Mouse (Mus musculus) hindbrain, embryonic 13.5 days (tissue): ENCODE results near the gene Prnp. TPM values are rescaled to one million over a fixed set of nuclear protein-coding genes. Genes with fewer than 3 reads are reported as not detected.

Experiments used
- ATAC-seq: fragments of 200-750 bp; cut with Nextera tagmentation; 2 replicates; pipeline ENCODE4 v1.8.0; 2017; ENCODE audit warnings: moderate TSS enrichment; ENCODE audit not compliant: low FRiP score
- H3K27ac ChIP-seq: fragments of 300-500 bp; sonication (generic); 2 replicates; pipeline ENCODE4 v1.5.1; 2015; ENCODE audit warnings: inconsistent platforms, mild to moderate bottlenecking, moderate library complexity
- H3K27me3 ChIP-seq: fragments of 300-500 bp; sonication (generic); 2 replicates; pipeline ENCODE4 v1.6.1; 2015; ENCODE audit warnings: mild to moderate bottlenecking, inconsistent platforms
- H3K36me3 ChIP-seq: fragments of 300-500 bp; sonication (generic); 2 replicates; pipeline ENCODE4 v1.6.1; 2015; ENCODE audit warnings: mild to moderate bottlenecking, inconsistent platforms
- H3K4me1 ChIP-seq: fragments of 300-500 bp; sonication (generic); replicated peaks from 2 replicates; pipeline ENCODE4 v1.6.1; 2015; ENCODE audit warnings: inconsistent platforms
- H3K4me2 ChIP-seq: fragments of 300-500 bp; sonication (generic); 2 replicates; pipeline ENCODE4 v1.6.1; 2015; ENCODE audit warnings: inconsistent platforms, mild to moderate bottlenecking, moderate library complexity
- H3K4me3 ChIP-seq: fragments of 300-500 bp; sonication (generic); 2 replicates; pipeline ENCODE4 v1.5.1; 2015; ENCODE audit warnings: mild to moderate bottlenecking, inconsistent platforms
- H3K9ac ChIP-seq: fragments of 300-500 bp; sonication (generic); 2 replicates; pipeline ENCODE4 v1.6.1; 2015; ENCODE audit warnings: mild to moderate bottlenecking, inconsistent platforms
- H3K9me3 ChIP-seq: fragments of 300-500 bp; sonication (generic); 2 replicates; pipeline ENCODE4 v1.6.1; 2016; ENCODE audit warnings: inconsistent platforms
- WGBS: fragments of 180-500 bp; shearing (Covaris S2); methylation state at CpG from one replicate; pipeline ENCODE4 v1.1.7; 2015; 5-methylcytosine and 5-hydroxymethylcytosine counted together
- polyA plus RNA-seq: library from polyadenylated mRNA; unstranded; fragments of >200 nt; fragmentation: Nextera tagmentation; extraction: Ambion mirVana; gene quantifications from 2 replicates; pipeline ENCODE4 v1.2.1, GENCODE M21; 2015

Gene Prnp
- polyA plus RNA-seq, 1 experiment from 2014 or later, result 113 TPM

- H3K9me3 ChIP-seq, result no peaks in the 10 kb centered on the region
- no peak overlapping the region for H3K9ac ChIP-seq
- H3K4me1 ChIP-seq, result peaks cover 32% of the 10 kb centered on the region
- peak overlapping the region; percentile 66 for H3K4me2 ChIP-seq
- H3K27ac ChIP-seq, result no peak overlapping the region
- WGBS, result 64% methylated on average over 1 of the region's 1 CpGs
- H3K4me3 ChIP-seq, result peak overlapping the region; percentile 74; the same call in 1 of the 2 replicates
- no peak for ATAC-seq
- H3K36me3 ChIP-seq, result no peaks in the 10 kb centered on the region
- H3K27me3 ChIP-seq, result no peaks in the 10 kb centered on the region
Observed at GRCm38 (mm10) chr2:131908906-131909305, 822 bp upstream of the Prnp start.

- Histone ChIP-seq H3K4me2 (peak overlapping the region; percentile 66), H3K27ac (peak overlapping the region; percentile 64), H3K36me3 (peaks cover 2% of the 10 kb centered on the region), H3K4me1 (peaks cover 33% of the 10 kb centered on the region), H3K27me3 (no peaks in the 10 kb centered on the region), H3K9ac (peak overlapping the region; percentile 91), H3K9me3 (no peaks in the 10 kb centered on the region), H3K4me3 (peak overlapping the region; percentile 74)
- WGBS, result 42% methylated on average over 2 of the region's 2 CpGs
- ATAC-seq, result no peak
Observed at GRCm38 (mm10) chr2:131910847-131911246, 1.1 kb downstream of the Prnp start.

- Histone ChIP-seq H3K4me2 (peak overlapping the region; percentile 66), H3K4me3 (peak overlapping the region; percentile 74), H3K27me3 (no peaks in the 10 kb centered on the region), H3K27ac (peak overlapping the region; percentile 64), H3K9ac (peak overlapping the region; percentile 91), H3K4me1 (peaks cover 33% of the 10 kb centered on the region), H3K9me3 (no peaks in the 10 kb centered on the region), H3K36me3 (peaks cover 7% of the 10 kb centered on the region)
- ATAC-seq, result no peak
- WGBS, result 31% methylated on average over 4 of the region's 4 CpGs
Observed at GRCm38 (mm10) chr2:131911341-131911740, 1.6 kb downstream of the Prnp start.

- no peaks in the 10 kb centered on the region for H3K27me3 ChIP-seq
- 85% methylated on average over 8 of the region's 8 CpGs for WGBS
- no peaks in the 10 kb centered on the region for H3K9me3 ChIP-seq
- H3K36me3 ChIP-seq, result peaks cover 17% of the 10 kb centered on the region
- no peak for ATAC-seq
- peaks cover 33% of the 10 kb centered on the region for H3K4me1 ChIP-seq
- H3K4me3 ChIP-seq, result no peak overlapping the region
- H3K9ac ChIP-seq, result no peak overlapping the region
- H3K4me2 ChIP-seq, result peak overlapping the region; percentile 66
- H3K27ac ChIP-seq, result no peak overlapping the region
Observed at GRCm38 (mm10) chr2:131912526-131913258, 3.0 kb downstream of the Prnp start.

- H3K4me1 ChIP-seq, result peaks cover 15% of the 10 kb centered on the region
- no peaks in the 10 kb centered on the region for H3K9me3 ChIP-seq
- no peak overlapping the region for H3K9ac ChIP-seq
- H3K36me3 ChIP-seq, result peaks cover 19% of the 10 kb centered on the region
- no peak overlapping the region for H3K4me2 ChIP-seq
- WGBS, result 78% methylated on average over 7 of the region's 7 CpGs
- ATAC-seq, result no peak
- no peaks in the 10 kb centered on the region for H3K27me3 ChIP-seq
- H3K27ac ChIP-seq, result 0 out of 2 replicates have a peak overlapping the region, but pooled peaks have one; percentile 12
- H3K4me3 ChIP-seq, result no peak overlapping the region
Observed at GRCm38 (mm10) chr2:131932275-131932902, 22.7 kb downstream of the Prnp start.

GRCm38 (mm10) chr2:131933013-131933412 lies 23.3 kb downstream of the Prnp start:
- H3K9me3 ChIP-seq, result no peaks in the 10 kb centered on the region
- no peak overlapping the region for H3K9ac ChIP-seq
- no peak overlapping the region for H3K4me3 ChIP-seq
- ATAC-seq, result no peak
- H3K36me3 ChIP-seq, result peaks cover 22% of the 10 kb centered on the region
- H3K27ac ChIP-seq, result 0 out of 2 replicates have a peak overlapping the region, but pooled peaks have one; percentile 12
- no peak overlapping the region for H3K4me2 ChIP-seq
- no peaks in the 10 kb centered on the region for H3K27me3 ChIP-seq
- WGBS, result 39% methylated on average over 6 of the region's 6 CpGs
- H3K4me1 ChIP-seq, result peaks cover 15% of the 10 kb centered on the region

- ATAC-seq, result no peak
- WGBS, result 56% methylated on average over 3 of the region's 3 CpGs
- H3K4me1 ChIP-seq, result peaks cover 15% of the 10 kb centered on the region
- H3K27ac ChIP-seq, result peak overlapping the region; percentile 5; the same call in 1 of the 2 replicates
- no peaks in the 10 kb centered on the region for H3K9me3 ChIP-seq
- H3K4me2 ChIP-seq, result no peak overlapping the region
- 0 out of 2 replicates have a peak overlapping the region, but pooled peaks have one; percentile 6 for H3K9ac ChIP-seq
- peaks cover 28% of the 10 kb centered on the region for H3K36me3 ChIP-seq
- no peaks in the 10 kb centered on the region for H3K27me3 ChIP-seq
- no peak overlapping the region for H3K4me3 ChIP-seq
Observed at GRCm38 (mm10) chr2:131933598-131933997, 23.9 kb downstream of the Prnp start.

GRCm38 (mm10) chr2:131934243-131934642 lies 24.5 kb downstream of the Prnp start:
- 93% methylated on average over 2 of the region's 2 CpGs for WGBS

GRCm38 (mm10) chr2:131935390-131936105 lies 25.8 kb downstream of the Prnp start:
- no peak overlapping the region for H3K4me3 ChIP-seq
- no peak overlapping the region for H3K27ac ChIP-seq
- H3K4me2 ChIP-seq, result no peak overlapping the region
- H3K36me3 ChIP-seq, result peaks cover 28% of the 10 kb centered on the region
- H3K27me3 ChIP-seq, result no peaks in the 10 kb centered on the region
- ATAC-seq, result no peak
- H3K9ac ChIP-seq, result no peak overlapping the region
- H3K4me1 ChIP-seq, result peaks cover 15% of the 10 kb centered on the region
- no peaks in the 10 kb centered on the region for H3K9me3 ChIP-seq
- 85% methylated on average over 10 of the region's 10 CpGs for WGBS

More at GRCm38 (mm10) chr2:131934243-131934642, 24.5 kb downstream of the Prnp start:
- peaks cover 15% of the 10 kb centered on the region for H3K4me1 ChIP-seq
- H3K36me3 ChIP-seq, result peaks cover 28% of the 10 kb centered on the region
- H3K4me3 ChIP-seq, result no peak overlapping the region
- H3K27me3 ChIP-seq, result no peaks in the 10 kb centered on the region
- H3K9me3 ChIP-seq, result no peaks in the 10 kb centered on the region
- H3K4me2 ChIP-seq, result no peak overlapping the region
- H3K9ac ChIP-seq, result no peak overlapping the region
- no peak for ATAC-seq
- no peak overlapping the region for H3K27ac ChIP-seq

GRCm38 (mm10) chr2:131936410-131936809 lies 26.7 kb downstream of the Prnp start:
- no peaks in the 10 kb centered on the region for H3K27me3 ChIP-seq
- no peaks in the 10 kb centered on the region for H3K9me3 ChIP-seq
- H3K27ac ChIP-seq, result no peak overlapping the region
- no peak overlapping the region for H3K4me3 ChIP-seq
- 98% methylated on average over 10 of the region's 10 CpGs for WGBS
- ATAC-seq, result 0 out of 2 replicates have a peak, but pooled peaks have one; percentile 14
- H3K4me1 ChIP-seq, result peaks cover 15% of the 10 kb centered on the region
- no peak overlapping the region for H3K9ac ChIP-seq
- H3K4me2 ChIP-seq, result no peak overlapping the region
- H3K36me3 ChIP-seq, result peaks cover 25% of the 10 kb centered on the region

GRCm38 (mm10) chr2:131939404-131940111 lies 29.8 kb downstream of the Prnp start:
- no peak overlapping the region for H3K4me3 ChIP-seq
- ATAC-seq, result peak; percentile 59; the same call in 1 of the 2 replicates
- H3K4me2 ChIP-seq, result no peak overlapping the region
- H3K4me1 ChIP-seq, result no peaks in the 10 kb centered on the region
- WGBS, result 38% methylated on average over 8 of the region's 8 CpGs
- no peak overlapping the region for H3K9ac ChIP-seq
- H3K27ac ChIP-seq, result no peak overlapping the region
- no peaks in the 10 kb centered on the region for H3K9me3 ChIP-seq
- no peaks in the 10 kb centered on the region for H3K27me3 ChIP-seq
- peaks cover 25% of the 10 kb centered on the region for H3K36me3 ChIP-seq

GRCm38 (mm10) chr2:131940506-131940905 lies 30.8 kb downstream of the Prnp start:
- no peak for ATAC-seq
- H3K36me3 ChIP-seq, result peaks cover 25% of the 10 kb centered on the region
- H3K27me3 ChIP-seq, result no peaks in the 10 kb centered on the region
- no peak overlapping the region for H3K4me2 ChIP-seq
- H3K9ac ChIP-seq, result no peak overlapping the region
- WGBS, result 86% methylated on average over 3 of the region's 3 CpGs
- H3K4me3 ChIP-seq, result no peak overlapping the region
- H3K27ac ChIP-seq, result no peak overlapping the region
- H3K9me3 ChIP-seq, result no peaks in the 10 kb centered on the region
- no peaks in the 10 kb centered on the region for H3K4me1 ChIP-seq
